Mouse (Mus musculus) B cell, adult 2 months (primary cell): ENCODE results near the gene Aire.
A peak's percentile ranks its signal among the peaks of the same experiment; 100 is the strongest.

Experiments used
- DNase-seq, 2 experiments: peaks; one replicate each; pipeline ENCODE4 v3.0.0; 2022

Gene Aire

DNA sequence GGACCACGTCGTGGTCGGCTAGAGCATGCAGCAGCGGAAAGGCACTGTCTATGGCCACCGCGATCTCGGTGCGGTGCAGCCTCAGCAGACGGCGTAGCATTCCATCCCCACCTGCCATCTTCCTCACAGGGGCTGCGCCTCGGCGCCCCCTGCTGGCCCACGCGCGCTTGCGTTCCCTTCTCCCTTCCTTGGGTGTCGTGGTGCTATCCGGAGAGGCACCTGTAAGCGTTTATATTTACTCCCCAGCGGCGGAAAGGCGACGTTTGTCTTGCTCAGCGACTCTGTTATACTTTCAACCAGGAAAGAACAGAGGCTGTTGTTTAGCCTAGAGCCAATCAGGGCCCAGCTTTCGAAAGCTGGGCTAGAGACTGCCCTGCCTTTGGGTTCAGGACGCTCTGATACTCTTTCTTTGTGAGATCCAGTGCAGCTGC is at the start of gene Aire:
TSS of gene Aire (minus strand) at position 205 of the 431 bp plus-strand sequence.
- peak; percentile 87 to 88 for DNase-seq

DNA sequence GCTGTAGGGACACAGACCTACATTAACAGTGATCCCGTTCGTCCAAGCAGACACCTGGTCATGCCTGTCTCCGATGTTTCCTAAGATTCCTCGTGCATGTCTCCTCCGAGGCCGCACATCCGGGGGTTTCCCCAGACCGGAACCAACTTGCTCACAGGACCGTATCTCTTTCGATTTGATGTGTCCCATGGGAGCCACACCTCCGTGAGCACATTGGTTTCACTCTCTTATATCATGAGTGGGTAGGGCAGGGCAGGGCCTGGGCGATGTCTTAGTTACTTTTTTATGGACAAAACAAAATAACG is 49.3 kb upstream of the Aire start:
- peak; percentile 93 to 97 for DNase-seq

DNA sequence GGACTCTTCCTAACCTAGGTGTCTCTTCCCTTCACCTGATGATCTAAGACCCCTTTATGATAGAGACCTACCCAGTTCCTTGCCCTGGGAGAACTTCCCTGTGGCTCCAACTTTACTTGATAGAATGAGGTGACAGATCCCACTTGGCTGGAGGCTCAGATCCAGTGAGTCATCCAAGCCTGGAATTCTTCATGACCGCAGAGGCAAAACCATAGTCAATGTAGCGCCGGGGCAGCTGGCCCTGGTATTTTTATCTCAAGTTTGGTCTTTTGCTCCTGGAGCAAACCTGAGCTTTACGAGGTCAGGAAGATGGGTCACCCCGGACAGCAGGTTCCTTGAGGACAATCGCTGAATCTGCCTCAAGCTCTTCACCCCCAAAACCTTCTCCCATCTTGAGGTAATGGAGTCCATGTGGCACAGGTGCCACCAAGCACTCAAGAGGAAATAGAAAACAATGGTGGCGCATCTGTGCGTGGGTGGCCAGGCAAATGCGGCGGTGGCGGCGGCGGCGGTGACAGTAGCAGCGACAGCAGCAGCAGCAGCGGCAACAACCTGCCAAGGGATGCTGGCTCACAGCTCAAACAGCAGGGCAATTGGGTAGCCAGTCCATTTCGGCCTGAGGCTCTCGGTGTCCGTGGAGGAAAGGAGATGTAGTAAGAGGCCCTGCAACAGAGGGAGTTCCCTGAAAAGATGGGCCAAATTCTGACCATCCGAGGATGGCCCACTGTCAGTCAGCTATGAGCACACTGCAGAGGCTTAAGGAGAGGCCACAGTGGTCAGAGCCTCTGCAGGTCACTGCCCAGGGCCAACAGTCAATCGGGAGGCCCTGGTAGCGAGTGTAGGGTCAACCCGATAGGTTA is 48.7 kb upstream of the Aire start:
- DNase-seq, result peak; percentile 79 to 82

- DNase-seq, result no peak
Observed at GRCm38 (mm10) chr10:78090706-78091491, 47.5 kb upstream of the Aire start.

DNA sequence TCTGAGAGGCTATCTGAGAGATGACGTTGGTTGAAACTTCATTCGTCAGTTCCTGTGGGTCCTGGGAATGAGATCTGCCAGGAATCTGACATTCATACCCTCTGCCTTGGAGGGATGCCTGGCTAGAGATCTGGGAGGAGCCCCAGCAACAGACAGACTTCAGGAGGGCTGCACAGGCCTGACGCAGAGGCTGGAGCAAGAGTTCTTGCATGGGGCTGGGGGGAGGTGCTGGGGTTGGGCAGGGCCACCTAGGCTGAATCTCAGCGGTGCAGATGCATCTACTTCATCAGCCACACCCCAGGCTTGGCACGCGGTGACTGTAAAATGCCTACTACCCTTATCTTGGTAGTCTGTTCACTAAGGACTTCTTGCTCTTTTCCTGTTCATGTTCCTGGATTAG is 46.8 kb upstream of the Aire start:
- peak; percentile 57 to 63 for DNase-seq

DNA sequence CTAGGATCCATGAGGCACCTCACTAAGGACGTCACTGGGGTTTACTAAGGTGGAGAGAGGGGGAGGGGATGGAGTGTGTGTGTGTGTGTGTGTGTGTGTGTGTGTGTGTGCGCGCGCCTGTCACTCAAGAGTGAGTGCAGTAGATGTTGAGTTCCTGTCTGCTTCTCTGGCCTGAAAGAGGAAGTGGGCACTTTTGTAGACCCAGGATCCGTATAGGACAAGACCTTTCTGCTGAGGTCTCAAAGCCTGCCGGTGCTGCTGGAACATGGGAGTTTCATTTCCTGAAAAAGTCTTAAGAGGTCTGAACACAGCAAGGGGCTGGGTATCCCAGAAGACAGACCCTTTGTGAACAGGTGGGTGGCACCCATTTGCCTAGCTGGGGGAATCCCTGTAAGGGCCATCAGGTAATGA is 43.7 kb upstream of the Aire start:
- DNase-seq, result peak; percentile 81 to 84

GRCm38 (mm10) chr10:78086444-78087061 is 43.1 kb upstream of the Aire start:
- peak; percentile 75 to 79 for DNase-seq

GRCm38 (mm10) chr10:78085711-78086110 is 42.3 kb upstream of the Aire start:
- DNase-seq, result peak; percentile 42 to 51

DNA sequence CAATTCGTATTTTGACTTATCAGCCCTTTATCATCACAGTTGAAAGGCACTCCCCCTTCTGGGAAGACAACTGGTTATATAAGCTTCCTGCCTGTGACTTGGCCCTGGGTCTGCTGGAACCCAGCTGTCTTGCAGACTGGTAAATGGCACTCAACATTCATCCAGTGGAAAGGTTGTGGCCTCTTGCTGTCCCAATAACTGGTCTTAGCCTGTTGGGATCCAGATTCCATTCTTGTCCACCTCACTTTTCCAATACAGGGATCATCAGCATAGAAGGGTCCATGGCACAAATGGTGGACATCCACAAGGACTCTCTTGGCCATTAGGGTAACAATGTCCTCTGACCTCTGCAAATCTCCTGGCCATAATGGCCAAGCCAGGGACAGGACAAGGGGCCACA is 40.7 kb upstream of the Aire start:
- DNase-seq, result no peak

GRCm38 (mm10) chr10:78079955-78080591 is 36.7 kb upstream of the Aire start:
- DNase-seq, result no peak

DNA sequence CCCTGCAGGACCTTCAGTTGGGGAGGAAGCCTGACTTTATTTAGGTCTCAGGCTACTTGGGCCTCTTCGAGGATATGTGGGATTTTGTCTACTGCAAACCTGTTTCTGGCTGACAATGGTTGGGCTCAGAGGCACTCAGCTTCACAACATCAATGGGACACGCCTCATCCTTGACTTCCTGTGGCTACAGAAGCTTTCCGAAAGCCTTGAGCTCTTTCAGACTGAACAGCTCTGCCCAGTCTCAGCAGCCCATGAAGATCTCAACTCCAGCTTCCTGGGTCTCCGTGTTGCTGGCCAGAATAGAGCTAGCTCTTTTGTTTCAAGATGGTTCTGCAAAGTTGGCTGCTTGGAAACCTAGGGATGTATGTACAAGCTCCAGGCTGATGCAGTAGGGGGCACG is 34.9 kb upstream of the Aire start:
- DNase-seq, result no peak

DNA sequence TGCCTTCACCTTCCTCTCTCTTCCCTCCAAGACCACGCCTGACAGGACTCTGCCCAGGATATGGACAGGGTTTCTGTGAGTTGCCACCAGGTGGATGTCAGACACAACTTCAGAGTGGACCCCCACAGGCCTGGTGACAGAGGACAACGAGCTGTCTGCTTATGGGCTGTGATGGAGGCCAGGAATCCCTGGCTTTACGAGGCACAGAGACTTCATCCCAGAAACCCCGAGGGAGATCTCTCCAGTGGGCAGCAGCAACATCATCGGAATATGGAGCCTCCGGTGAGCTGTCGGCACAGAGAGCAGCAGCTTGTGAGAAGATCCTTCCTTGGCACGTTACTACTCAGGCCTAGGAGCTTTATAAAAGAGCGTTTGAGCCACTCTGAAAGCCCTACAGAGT is 34.5 kb upstream of the Aire start:
- DNase-seq, result no peak

- no peak for DNase-seq
Observed at GRCm38 (mm10) chr10:78074977-78075376, 31.6 kb upstream of the Aire start.

DNA sequence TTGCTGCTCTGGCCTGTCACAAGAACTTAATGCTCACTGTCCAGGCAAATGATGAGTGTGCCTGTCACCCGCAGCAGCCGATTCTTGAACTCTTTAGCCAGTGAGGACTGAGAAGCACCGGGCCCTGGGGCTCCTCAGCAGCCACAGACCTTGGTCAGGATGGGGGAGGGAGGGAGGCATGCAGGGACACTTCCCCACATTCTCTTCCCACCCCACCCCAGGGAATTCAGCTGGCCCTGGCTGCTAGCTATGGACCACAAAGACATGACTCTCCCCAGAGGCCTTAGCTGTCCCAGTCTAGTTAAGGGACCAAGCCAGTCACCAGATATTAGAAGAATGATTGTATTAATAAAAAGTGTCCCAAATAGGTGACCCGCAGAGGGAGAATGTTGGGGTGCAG is 30.7 kb upstream of the Aire start:
- no peak for DNase-seq

GRCm38 (mm10) chr10:78069101-78070011 is 25.9 kb upstream of the Aire start, which contains the start of gene Icosl:
Icosl (plus strand) TSS chr10:78069302.
- peak; percentile 96 to 97 for DNase-seq

GRCm38 (mm10) chr10:78068541-78068940 is 25.1 kb upstream of the Aire start:
- DNase-seq, result no peak

- DNase-seq, result peak; percentile 62
Observed at GRCm38 (mm10) chr10:78067226-78067625, 23.8 kb upstream of the Aire start.

DNA sequence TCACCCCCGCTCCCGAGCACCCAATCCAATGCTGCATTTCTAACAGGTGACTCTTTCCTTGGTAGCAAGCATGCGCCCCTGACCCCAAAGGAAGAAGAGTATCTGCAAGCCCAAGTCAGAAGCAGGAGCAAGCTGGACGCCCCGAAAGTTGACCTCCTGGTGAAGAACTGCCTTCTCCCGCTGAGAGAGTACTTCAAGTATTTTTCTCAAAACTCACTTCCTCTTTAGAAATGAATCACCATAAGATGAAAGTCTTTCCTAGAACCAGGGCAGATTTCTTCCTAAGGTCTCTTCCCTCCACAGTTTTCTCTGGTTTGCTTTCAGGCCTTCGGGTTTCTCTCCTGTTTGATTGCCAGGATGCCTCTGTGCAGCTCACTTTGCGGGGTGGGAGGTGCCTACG is 19.7 kb upstream of the Aire start:
- peak; percentile 20 to 25 for DNase-seq

DNA sequence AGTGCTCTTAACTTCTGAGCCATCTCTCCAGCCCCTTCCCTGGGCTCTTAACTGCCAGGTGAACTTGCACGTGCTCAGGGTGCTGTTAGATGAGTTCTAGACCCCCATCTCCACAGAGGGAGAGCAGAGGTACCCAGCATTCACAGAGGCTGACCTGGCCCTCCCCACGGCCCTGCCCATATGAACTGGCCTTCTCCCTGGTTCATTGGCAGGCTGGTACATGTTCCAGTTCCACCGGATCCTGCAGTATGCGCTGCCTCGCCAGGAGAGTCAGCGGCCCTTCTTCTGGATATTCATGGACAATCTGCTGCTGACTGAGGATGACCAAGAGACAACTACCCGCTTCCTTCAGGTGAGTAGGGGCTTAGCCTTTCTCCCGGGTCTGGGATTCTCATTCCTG is 13.6 kb upstream of the Aire start:
- DNase-seq, result no peak

- no peak for DNase-seq
Observed at GRCm38 (mm10) chr10:78054633-78055565, 11.5 kb upstream of the Aire start.

- DNase-seq, result no peak
Observed at GRCm38 (mm10) chr10:78049519-78050035, 6.2 kb upstream of the Aire start.
